Mouse (Mus musculus): Measurements from ENCODE around the gene Zfp658. TPM values are rescaled to one million over a fixed set of nuclear protein-coding genes. Genes with fewer than 3 reads are reported as not detected.

Zfp658 gene
- not detected in 2 replicates for polyA plus RNA-seq (2012; ENCODE audit: insufficient read depth, low replicate concordance)

- Histone ChIP-seq H3K9me3 (no peaks in the 10 kb centered on the region), H3K4me3 (replicated peaks) (peak within 1 kb of the TSS; percentile 91), H3K27me3 (replicated peaks) (peaks cover 58% of the 10 kb centered on the region), H3K4me1 (peaks cover 27% of the 10 kb centered on the region), H3K36me3 (replicated peaks; ENCODE audit: low read length) (no peaks in the 10 kb centered on the region)
- no peak for TF ChIP-seq GATA1 (IDR thresholded peaks at IDR 0.05; ENCODE audit: borderline replicate concordance, low read length)
- TF ChIP-seq FLI1 (IDR thresholded peaks at IDR 0.05; ENCODE audit: low read length): no peak
These were observed at the start of gene Zfp658 for GRCm38 (mm10) chr7:43562006-43562633. Gene Zfp658, plus strand, starts transcription at chr7:43562256.

GRCm38 (mm10) chr7:43512519-43512918 lies 49.5 kb upstream of the Zfp658 start:
- H3K36me3 ChIP-seq (replicated peaks; ENCODE audit: low read length): no peaks in the 10 kb centered on the region
- H3K9me3 ChIP-seq: no peaks in the 10 kb centered on the region
- TF ChIP-seq FLI1 (IDR thresholded peaks at IDR 0.05; ENCODE audit: low read length) (no peak), GATA1 (IDR thresholded peaks at IDR 0.05; ENCODE audit: borderline replicate concordance, low read length) (no peak)
- no peak overlapping the region for H3K4me3 ChIP-seq (replicated peaks)
- H3K4me1 ChIP-seq: peaks cover 6% of the 10 kb centered on the region
- peaks cover 4% of the 10 kb centered on the region for H3K27me3 ChIP-seq (replicated peaks)

- TF ChIP-seq GATA1 (IDR thresholded peaks at IDR 0.05; ENCODE audit: borderline replicate concordance, low read length): no peak
- TF ChIP-seq FLI1 (IDR thresholded peaks at IDR 0.05; ENCODE audit: low read length): no peak
These were observed 47.0 kb upstream of the Zfp658 start for GRCm38 (mm10) chr7:43515076-43515475.

GRCm38 (mm10) chr7:43518341-43518740 lies 43.7 kb upstream of the Zfp658 start:
- Histone ChIP-seq H3K4me1 (no peaks in the 10 kb centered on the region), H3K27me3 (replicated peaks) (peaks cover 3% of the 10 kb centered on the region), H3K4me3 (replicated peaks) (no peak overlapping the region), H3K9me3 (no peaks in the 10 kb centered on the region), H3K36me3 (replicated peaks; ENCODE audit: low read length) (no peaks in the 10 kb centered on the region)
- TF ChIP-seq GATA1 (IDR thresholded peaks at IDR 0.05; ENCODE audit: borderline replicate concordance, low read length) (no peak), FLI1 (IDR thresholded peaks at IDR 0.05; ENCODE audit: low read length) (no peak)

More at GRCm38 (mm10) chr7:43515076-43515475, 47.0 kb upstream of the Zfp658 start:
- Histone ChIP-seq H3K4me3 (replicated peaks) (no peak overlapping the region), H3K36me3 (replicated peaks; ENCODE audit: low read length) (no peaks in the 10 kb centered on the region), H3K9me3 (no peaks in the 10 kb centered on the region), H3K27me3 (replicated peaks) (no peaks in the 10 kb centered on the region), H3K4me1 (peaks cover 6% of the 10 kb centered on the region)

GRCm38 (mm10) chr7:43522776-43523175 lies 39.3 kb upstream of the Zfp658 start:
- no peaks in the 10 kb centered on the region for H3K9me3 ChIP-seq
- TF ChIP-seq GATA1 (IDR thresholded peaks at IDR 0.05; ENCODE audit: borderline replicate concordance, low read length): no peak
- H3K36me3 ChIP-seq (replicated peaks; ENCODE audit: low read length): no peaks in the 10 kb centered on the region
- no peak overlapping the region for H3K4me3 ChIP-seq (replicated peaks)
- peaks cover 3% of the 10 kb centered on the region for H3K27me3 ChIP-seq (replicated peaks)
- H3K4me1 ChIP-seq: no peaks in the 10 kb centered on the region

GRCm38 (mm10) chr7:43525313-43525712 lies 36.7 kb upstream of the Zfp658 start:
- Histone ChIP-seq H3K27me3 (replicated peaks) (peaks cover 5% of the 10 kb centered on the region), H3K4me1 (no peaks in the 10 kb centered on the region; the same call in 1 of the 2 replicates), H3K36me3 (replicated peaks; ENCODE audit: low read length) (no peaks in the 10 kb centered on the region), H3K4me3 (replicated peaks) (no peak overlapping the region), H3K9me3 (no peaks in the 10 kb centered on the region)
- TF ChIP-seq GATA1 (IDR thresholded peaks at IDR 0.05; ENCODE audit: borderline replicate concordance, low read length) (no peak), FLI1 (IDR thresholded peaks at IDR 0.05; ENCODE audit: low read length) (no peak)

GRCm38 (mm10) chr7:43530216-43530785 lies 31.8 kb upstream of the Zfp658 start:
- TF ChIP-seq FLI1 (IDR thresholded peaks at IDR 0.05; ENCODE audit: low read length) (no peak), GATA1 (IDR thresholded peaks at IDR 0.05; ENCODE audit: borderline replicate concordance, low read length) (no peak)
- H3K4me1 ChIP-seq: peaks cover 5% of the 10 kb centered on the region; the same call in 1 of the 2 replicates
- no peaks in the 10 kb centered on the region for H3K36me3 ChIP-seq (replicated peaks; ENCODE audit: low read length)
- H3K4me3 ChIP-seq (replicated peaks): no peak overlapping the region
- peaks cover 2% of the 10 kb centered on the region for H3K27me3 ChIP-seq (replicated peaks)
- peaks cover 13% of the 10 kb centered on the region for H3K9me3 ChIP-seq

GRCm38 (mm10) chr7:43532936-43533505 lies 29.0 kb upstream of the Zfp658 start:
- Histone ChIP-seq H3K4me3 (replicated peaks) (peak overlapping the region; percentile 53), H3K36me3 (replicated peaks; ENCODE audit: low read length) (no peaks in the 10 kb centered on the region), H3K4me1 (peaks cover 5% of the 10 kb centered on the region; the same call in 1 of the 2 replicates), H3K9me3 (peaks cover 13% of the 10 kb centered on the region), H3K27me3 (replicated peaks) (peaks cover 2% of the 10 kb centered on the region)
- TF ChIP-seq GATA1 (IDR thresholded peaks at IDR 0.05; ENCODE audit: borderline replicate concordance, low read length): no peak
- no peak for TF ChIP-seq FLI1 (IDR thresholded peaks at IDR 0.05; ENCODE audit: low read length)

GRCm38 (mm10) chr7:43538524-43538923 lies 23.5 kb upstream of the Zfp658 start:
- peaks cover 11% of the 10 kb centered on the region for H3K9me3 ChIP-seq
- H3K27me3 ChIP-seq (replicated peaks): no peaks in the 10 kb centered on the region
- no peaks in the 10 kb centered on the region for H3K4me1 ChIP-seq
- H3K4me3 ChIP-seq (replicated peaks): no peak overlapping the region
- H3K36me3 ChIP-seq (replicated peaks; ENCODE audit: low read length): no peaks in the 10 kb centered on the region
- TF ChIP-seq GATA1 (IDR thresholded peaks at IDR 0.05; ENCODE audit: borderline replicate concordance, low read length) (no peak), FLI1 (IDR thresholded peaks at IDR 0.05; ENCODE audit: low read length) (no peak)
